Mouse (Mus musculus) sigmoid colon, adult 10 weeks (tissue): ENCODE results near the gene Casp2. TPM values are rescaled to one million over a fixed set of nuclear protein-coding genes. Genes with fewer than 3 reads are reported as not detected.

ENCODE experiments used
- polyA plus RNA-seq: library from polyadenylated mRNA; stranded (reverse); fragments of 350-450 nt; fragmentation: Illumina TruSeq; extraction: RNeasy Lipid Tissue Mini Kit (QIAGEN cat#74804); gene quantifications from one replicate; pipeline ENCODE4 v1.2.3, GENCODE M21; 2014; ENCODE audit warnings: low read depth, low replicate concordance

Gene Casp2
- 92.5 TPM for polyA plus RNA-seq

GRCm38 (mm10) chr6:42264626-42265312 is at the start of gene Casp2:
Casp2 (plus strand) TSS chr6:42264985.

GRCm38 (mm10) chr6:42215028-42215427 is 49.8 kb upstream of the Casp2 start, which contains the start of gene Tas2r144:
Tas2r144 (plus strand) TSS chr6:42215328.

GRCm38 (mm10) chr6:42245711-42246353 is 19.0 kb upstream of the Casp2 start, which contains the start of gene Gstk1:
Gstk1 (plus strand) TSS chr6:42245935.

GRCm38 (mm10) chr6:42261524-42262170 is 3.1 kb upstream of the Casp2 start, which contains the start of gene Tmem139:
Tmem139 (plus strand) TSS chr6:42261970.

GRCm38 (mm10) chr6:42286448-42286847 is 21.7 kb downstream of the Casp2 start, which contains the start of gene Clcn1:
Clcn1 (plus strand) TSS chr6:42286685.

GRCm38 (mm10) chr6:42324482-42325267 is 59.9 kb downstream of the Casp2 start, which contains the start of gene Fam131b:
Fam131b (minus strand) TSS chr6:42324643.

Other genes starting within 250 kb of the Casp2 start
- not detected for gene Sva, start 226.6 kb upstream of the Casp2 start, polyA plus RNA-seq
- gene Tas2r139, start 124.0 kb upstream of the Casp2 start, polyA plus RNA-seq = not detected
- gene Tas2r144, start 49.7 kb upstream of the Casp2 start, polyA plus RNA-seq = not detected
- gene Gstk1, start 19.1 kb upstream of the Casp2 start, polyA plus RNA-seq = 27.1 TPM
- 33.1 TPM for gene Tmem139, start 3.0 kb upstream of the Casp2 start, polyA plus RNA-seq
- 0.47 TPM for gene Clcn1, start 21.7 kb downstream of the Casp2 start, polyA plus RNA-seq
- 0.32 TPM for gene Fam131b, start 59.7 kb downstream of the Casp2 start, polyA plus RNA-seq
- 1.6 TPM for gene Zyx, start 84.6 kb downstream of the Casp2 start, polyA plus RNA-seq
- 2.3 TPM for gene Epha1, start 108.3 kb downstream of the Casp2 start, polyA plus RNA-seq
- gene Tas2r143, start 135.3 kb downstream of the Casp2 start, polyA plus RNA-seq = not detected
- not detected for gene Tas2r135, start 140.4 kb downstream of the Casp2 start, polyA plus RNA-seq
- not detected for gene Tas2r126, start 169.6 kb downstream of the Casp2 start, polyA plus RNA-seq
- gene Olfr458, start 200.2 kb downstream of the Casp2 start, polyA plus RNA-seq = not detected
- not detected for gene Olfr457, start 211.3 kb downstream of the Casp2 start, polyA plus RNA-seq
- gene Olfr456, start 222.2 kb downstream of the Casp2 start, polyA plus RNA-seq = not detected